Mouse (Mus musculus): ENCODE data around the gene Rpl37.

DNA sequence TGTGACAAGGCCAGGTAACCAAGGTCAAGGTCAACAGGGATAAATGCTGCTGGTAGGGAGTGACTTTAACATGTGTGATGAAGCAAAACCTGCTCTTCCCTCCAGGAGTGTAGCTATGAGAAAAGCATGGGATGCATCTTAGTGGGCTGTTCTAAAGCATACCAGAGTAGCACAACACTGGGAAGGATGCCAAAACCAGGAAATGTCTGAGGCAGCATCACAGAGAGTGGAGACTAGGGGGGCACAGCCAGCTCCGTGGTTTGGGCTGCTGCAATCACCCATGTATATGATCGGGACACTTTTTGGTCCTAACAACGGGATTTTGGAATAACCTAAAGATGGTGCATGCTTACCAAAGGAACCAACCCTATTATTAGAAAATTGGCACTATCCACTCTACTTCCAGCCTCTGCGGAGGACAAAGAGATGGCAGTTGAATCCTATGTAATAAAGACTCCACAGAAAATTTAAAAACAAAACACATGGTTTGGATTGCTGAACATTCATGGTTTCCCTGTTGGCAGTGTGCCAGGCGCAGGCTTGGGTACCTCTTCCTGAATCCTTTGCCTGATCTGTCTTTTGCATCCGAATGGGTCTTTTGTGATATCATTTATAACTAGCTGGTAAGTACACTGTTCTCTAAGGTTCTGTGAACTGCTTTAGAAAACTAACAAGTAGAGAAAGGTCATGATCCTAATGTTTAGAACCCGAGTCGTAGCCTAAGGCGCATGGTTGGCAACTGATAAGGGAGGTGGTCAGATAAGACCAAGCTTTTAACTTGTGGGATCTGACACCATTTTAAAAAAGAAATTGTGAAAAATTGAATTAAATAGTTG lies 21.8 kb downstream of the Rpl37 start:
- TF ChIP-seq CTCF (IDR thresholded peaks at IDR 0.05; ENCODE audit: borderline replicate concordance, extremely low read depth, insufficient read depth, insufficient read length) (no peak), POLR2A (IDR thresholded peaks at IDR 0.05; ENCODE audit: borderline replicate concordance, extremely low read depth, insufficient read depth, insufficient read length, poor library complexity, severe bottlenecking) (no peak)

Measured in brain, embryonic 14.5 days (tissue).